Mouse (Mus musculus) testis, adult 2 months (tissue): ENCODE data around the gene Fam204a. TPM values are rescaled to one million over a fixed set of nuclear protein-coding genes. Genes with fewer than 3 reads are reported as not detected.

Source experiments
- H3K27ac ChIP-seq: fragments of 200-500 bp; 2 replicates; pipeline ENCODE4 v1.5.1; 2012; ENCODE audit warnings: low read depth, low read length; ENCODE audit not compliant: control insufficient read depth, insufficient read depth
- H3K27me3 ChIP-seq: fragments of 200-500 bp; 2 replicates; pipeline ENCODE4 v1.6.1; 2012; ENCODE audit warnings: mild to moderate bottlenecking, low read length, moderate library complexity; ENCODE audit not compliant: control insufficient read depth, insufficient read depth
- H3K36me3 ChIP-seq: fragments of 200-500 bp; 2 replicates; pipeline ENCODE4 v1.6.1; 2012; ENCODE audit warnings: mild to moderate bottlenecking, low read length; ENCODE audit not compliant: control insufficient read depth, insufficient read depth
- H3K4me1 ChIP-seq: fragments of 200-500 bp; 2 replicates; pipeline ENCODE4 v1.6.1; 2012; ENCODE audit warnings: low read length; ENCODE audit not compliant: control insufficient read depth, insufficient read depth
- H3K4me3 ChIP-seq: fragments of 200-500 bp; 2 replicates; pipeline ENCODE4 v1.5.1; 2012; ENCODE audit warnings: low read depth, mild to moderate bottlenecking, low read length, moderate library complexity, mixed read lengths; ENCODE audit not compliant: control insufficient read depth
- CTCF ChIP-seq: fragments of 200-500 bp; IDR thresholded peaks from 2 replicates; pipeline ENCODE4 v1.5.1; 2012; ENCODE audit warnings: low read depth, mild to moderate bottlenecking, inconsistent platforms, low read length, moderate library complexity; ENCODE audit not compliant: control insufficient read depth, insufficient read depth, insufficient replicate concordance
- POLR2A ChIP-seq: fragments of 200-500 bp; IDR thresholded peaks from 2 replicates; pipeline ENCODE4 v1.6.1; 2012; ENCODE audit warnings: low read depth, mild to moderate bottlenecking, inconsistent platforms, low read length, moderate library complexity; ENCODE audit not compliant: control insufficient read depth
- polyA plus RNA-seq: library from polyadenylated mRNA; depleted of rRNA; stranded (reverse); fragments of >200 nt; gene quantifications from 2 replicates; pipeline ENCODE4 v1.2.3, GENCODE M21; 2012

The Fam204a gene
- polyA plus RNA-seq, 1 experiment: 8.6 TPM

- no peaks in the 10 kb centered on the region for H3K36me3 ChIP-seq
- no peaks in the 10 kb centered on the region for H3K4me1 ChIP-seq
- no peaks in the 10 kb centered on the region for H3K27me3 ChIP-seq
- H3K4me3 ChIP-seq: no peak overlapping the region
- H3K27ac ChIP-seq: no peak overlapping the region
- TF ChIP-seq CTCF (no peak), POLR2A (no peak)
Observed at GRCm38 (mm10) chr19:60241916-60242602, 15.6 kb upstream of the Fam204a start.

GRCm38 (mm10) chr19:60231542-60231941 is 5.0 kb upstream of the Fam204a start:
- Histone ChIP-seq H3K4me1 (no peaks in the 10 kb centered on the region), H3K27ac (no peak overlapping the region), H3K27me3 (no peaks in the 10 kb centered on the region), H3K4me3 (no peak overlapping the region), H3K36me3 (no peaks in the 10 kb centered on the region)
- TF ChIP-seq CTCF: no peak
- no peak for TF ChIP-seq POLR2A

GRCm38 (mm10) chr19:60226845-60227235 is 339 bp upstream of the Fam204a start:
- peak overlapping the region; percentile 87 for H3K4me3 ChIP-seq

GRCm38 (mm10) chr19:60219395-60219794 is 7.1 kb downstream of the Fam204a start:
- no peaks in the 10 kb centered on the region for H3K36me3 ChIP-seq
- no peaks in the 10 kb centered on the region for H3K4me1 ChIP-seq
- H3K4me3 ChIP-seq: no peak overlapping the region
- H3K27me3 ChIP-seq: no peaks in the 10 kb centered on the region
- no peak overlapping the region for H3K27ac ChIP-seq
- TF ChIP-seq POLR2A (no peak), CTCF (no peak)

More at GRCm38 (mm10) chr19:60226845-60227235, 339 bp upstream of the Fam204a start:
- Histone ChIP-seq H3K36me3 (no peaks in the 10 kb centered on the region), H3K4me1 (peaks cover 3% of the 10 kb centered on the region; the same call in 1 of the 2 replicates), H3K27ac (peak overlapping the region; percentile 83), H3K27me3 (no peaks in the 10 kb centered on the region)
- TF ChIP-seq CTCF (no peak), POLR2A (no peak)

- TF ChIP-seq CTCF (no peak), POLR2A (no peak)
- H3K4me1 ChIP-seq: no peaks in the 10 kb centered on the region
- no peaks in the 10 kb centered on the region for H3K27me3 ChIP-seq
- no peak overlapping the region for H3K27ac ChIP-seq
- H3K4me3 ChIP-seq: no peak overlapping the region
- no peaks in the 10 kb centered on the region for H3K36me3 ChIP-seq
Observed at GRCm38 (mm10) chr19:60217985-60218384, 8.5 kb downstream of the Fam204a start.

GRCm38 (mm10) chr19:60208173-60208572 is 18.3 kb downstream of the Fam204a start:
- H3K27ac ChIP-seq: no peak overlapping the region
- no peaks in the 10 kb centered on the region for H3K27me3 ChIP-seq
- H3K4me1 ChIP-seq: no peaks in the 10 kb centered on the region
- H3K4me3 ChIP-seq: no peak overlapping the region
- no peaks in the 10 kb centered on the region; the same call in 1 of the 2 replicates for H3K36me3 ChIP-seq
- TF ChIP-seq CTCF (no peak), POLR2A (no peak)

- Histone ChIP-seq H3K4me3 (no peak overlapping the region), H3K27ac (no peak overlapping the region), H3K36me3 (no peaks in the 10 kb centered on the region), H3K27me3 (no peaks in the 10 kb centered on the region), H3K4me1 (no peaks in the 10 kb centered on the region)
- no peak for TF ChIP-seq CTCF
- TF ChIP-seq POLR2A: no peak
Observed at GRCm38 (mm10) chr19:60204176-60204575, 22.3 kb downstream of the Fam204a start.

- Histone ChIP-seq H3K4me1 (no peaks in the 10 kb centered on the region), H3K36me3 (no peaks in the 10 kb centered on the region), H3K27ac (no peak overlapping the region), H3K27me3 (no peaks in the 10 kb centered on the region), H3K4me3 (no peak overlapping the region)
- no peak for TF ChIP-seq CTCF
- no peak for TF ChIP-seq POLR2A
Observed at GRCm38 (mm10) chr19:60200294-60200693, 26.2 kb downstream of the Fam204a start.
